ENCODE assay signal across 9 mouse cellular contexts in genomic region chr3:88630849-88631341, GRCm38 (mm10). TPM values are rescaled to one million over a fixed set of nuclear protein-coding genes. Genes with fewer than 3 reads are reported as not detected.
DNase-seq lines count a peak whose midpoint lies in the region; ATAC-seq and TF ChIP-seq lines count a peak whose summit lies in the region.
"Had no signal": no experiment of that assay in that cellular context is flagged by ENCODE, and none has a peak within 500 bp of the region (broad histone marks: within the 10 kb centered on the region; RNA-seq: fewer than 3 reads in every experiment).

No protein-coding gene starts in this region.

- no peaks in the 10 kb centered on the region for H3K9me3 ChIP-seq in embryonic facial prominence, embryonic 10.5 days
- H3K9me3 ChIP-seq in kidney, postnatal 0 days (replicated peaks; ENCODE audit: low read length), result no peaks in the 10 kb centered on the region

- H3K27ac ChIP-seq in embryonic facial prominence, embryonic 10.5 days (replicated peaks), result no peak overlapping the region
- H3K27ac ChIP-seq in kidney, postnatal 0 days, result peak overlapping the region; percentile 55

- H3K4me2 ChIP-seq in kidney, postnatal 0 days (ENCODE audit: low read length), result no peak overlapping the region

- no peaks in the 10 kb centered on the region for H3K27me3 ChIP-seq in embryonic facial prominence, embryonic 10.5 days (replicated peaks; ENCODE audit: low read depth, poor library complexity, severe bottlenecking)
- no peaks in the 10 kb centered on the region for H3K27me3 ChIP-seq in kidney, postnatal 0 days (ENCODE audit: insufficient read depth, low read length)

- 72% methylated on average over 6 of the region's 6 CpGs for WGBS in embryonic facial prominence, embryonic 10.5 days
- WGBS in kidney, postnatal 0 days, result 70% methylated on average over 6 of the region's 6 CpGs

- H3K4me1 ChIP-seq in embryonic facial prominence, embryonic 10.5 days, result peaks cover 41% of the 10 kb centered on the region
- H3K4me1 ChIP-seq in kidney, postnatal 0 days (replicated peaks; ENCODE audit: insufficient read depth, low read length), result peaks cover 18% of the 10 kb centered on the region

- no peak for ATAC-seq in kidney, postnatal 0 days (replicated peaks; ENCODE audit: low FRiP score, low read depth)
- ATAC-seq in megakaryocyte progenitor cell, adult 5-6 weeks (replicated peaks; ENCODE audit: poor library complexity), result 0 out of 2 replicates have a peak, but pooled peaks have one; percentile 7

- H3K9ac ChIP-seq in kidney, postnatal 0 days (ENCODE audit: low read depth, low read length), result no peak overlapping the region

- DNase-seq in kidney, adult 11 months, result peak; percentile 35
- DNase-seq in kidney, adult 8-10 months, result no peak
- DNase-seq in embryonic facial prominence, embryonic 10.5 days (ENCODE audit: low spot score), result no peak
- no peak for DNase-seq in kidney, postnatal 0 days (ENCODE audit: low spot score)
- DNase-seq in cerebellum, postnatal 10 days, result no peak
- no peak for DNase-seq in embryo, embryonic 11 days
- DNase-seq in thymus, postnatal 0 days (ENCODE audit: low spot score), result no peak

- peaks cover 100% of the 10 kb centered on the region for H3K36me3 ChIP-seq in embryonic facial prominence, embryonic 10.5 days (replicated peaks)
- peaks cover 59% of the 10 kb centered on the region for H3K36me3 ChIP-seq in kidney, postnatal 0 days (ENCODE audit: insufficient read depth, low read length)

- H3K4me3 ChIP-seq in embryonic facial prominence, embryonic 10.5 days, result 0 out of 2 replicates have a peak overlapping the region, but pooled peaks have one; percentile 1
- H3K4me3 ChIP-seq in kidney, postnatal 0 days (replicated peaks; ENCODE audit: low read depth, low read length), result no peak overlapping the region

- no peak for TF ChIP-seq CTCF in kidney, postnatal 0 days (IDR thresholded peaks at IDR 0.05; ENCODE audit: low read depth)

RNA-seq across cellular contexts. Expression of gene Rxfp4, which starts 22.0 kb away (rescaled TPM):
- polyA plus RNA-seq in embryonic facial prominence, embryonic 10.5 days (2016; fragmentation: Nextera tagmentation; extraction: Ambion mirVana), result not detected in 2 replicates
- polyA plus RNA-seq in kidney, postnatal 0 days (2015; fragmentation: Nextera tagmentation; extraction: Ambion mirVana), result not detected in 2 replicates
- total RNA-seq in megakaryocyte progenitor cell, adult 5-6 weeks (2015), result not detected in 2 replicates
- not detected in 2 replicates for total RNA-seq in megakaryocyte progenitor cell, adult 5-6 weeks (2017)
- polyA plus RNA-seq in thymus, postnatal 0 days (2015; fragmentation: Nextera tagmentation; extraction: Ambion mirVana), result not detected in 2 replicates
- total RNA-seq: heart, adult 18-20 months had no signal

RNA-seq across cellular contexts. Expression of gene Arhgef2, which starts 25.1 kb away (rescaled TPM):
- 110 and 116 TPM in 2 replicates for polyA plus RNA-seq in embryonic facial prominence, embryonic 10.5 days (2016; fragmentation: Nextera tagmentation; extraction: Ambion mirVana)
- 53.7 and 65.4 TPM in 2 replicates for polyA plus RNA-seq in kidney, postnatal 0 days (2015; fragmentation: Nextera tagmentation; extraction: Ambion mirVana)
- total RNA-seq in megakaryocyte progenitor cell, adult 5-6 weeks (2015), result 94.1 and 112 TPM in 2 replicates
- total RNA-seq in megakaryocyte progenitor cell, adult 5-6 weeks (2017), result 55.7 and 88.3 TPM in 2 replicates
- polyA plus RNA-seq in thymus, postnatal 0 days (2015; fragmentation: Nextera tagmentation; extraction: Ambion mirVana), result 64.2 and 94.5 TPM in 2 replicates

RNA-seq across cellular contexts. Expression of gene Khdc4, which starts 54.7 kb away (rescaled TPM):
- polyA plus RNA-seq in embryonic facial prominence, embryonic 10.5 days (2016; fragmentation: Nextera tagmentation; extraction: Ambion mirVana), result 98.6 and 105 TPM in 2 replicates
- 71.4 and 72.1 TPM in 2 replicates for polyA plus RNA-seq in kidney, postnatal 0 days (2015; fragmentation: Nextera tagmentation; extraction: Ambion mirVana)
- 47.3 and 47.4 TPM in 2 replicates for total RNA-seq in megakaryocyte progenitor cell, adult 5-6 weeks (2015)
- 38.1 and 48.1 TPM in 2 replicates for total RNA-seq in megakaryocyte progenitor cell, adult 5-6 weeks (2017)
- polyA plus RNA-seq in thymus, postnatal 0 days (2015; fragmentation: Nextera tagmentation; extraction: Ambion mirVana), result 69.4 and 75.2 TPM in 2 replicates

RNA-seq across cellular contexts. Expression of gene Ssr2, which starts 55.2 kb away (rescaled TPM):
- 229 and 231 TPM in 2 replicates for polyA plus RNA-seq in embryonic facial prominence, embryonic 10.5 days (2016; fragmentation: Nextera tagmentation; extraction: Ambion mirVana)
- polyA plus RNA-seq in kidney, postnatal 0 days (2015; fragmentation: Nextera tagmentation; extraction: Ambion mirVana), result 294 and 311 TPM in 2 replicates
- 438 and 488 TPM in 2 replicates for total RNA-seq in megakaryocyte progenitor cell, adult 5-6 weeks (2015)
- 213 and 253 TPM in 2 replicates for total RNA-seq in megakaryocyte progenitor cell, adult 5-6 weeks (2017)
- 206 and 212 TPM in 2 replicates for polyA plus RNA-seq in thymus, postnatal 0 days (2015; fragmentation: Nextera tagmentation; extraction: Ambion mirVana)
